Mouse (Mus musculus) ovary, postnatal 36 days (tissue): ENCODE results near the gene Syn3.

Experiments used
- DNase-seq: peaks from one replicate; pipeline ENCODE4 v3.0.0; 2022; ENCODE audit warnings: low spot score, mixed read lengths

Syn3 gene

GRCm38 (mm10) chr10:86098363-86098762 lies 400.3 kb downstream of the Syn3 start:
- DNase-seq: no peak

- DNase-seq: no peak
Measured at GRCm38 (mm10) chr10:86093109-86094035, 405.3 kb downstream of the Syn3 start.

GRCm38 (mm10) chr10:86091919-86092318 lies 406.8 kb downstream of the Syn3 start:
- no peak for DNase-seq

GRCm38 (mm10) chr10:86079921-86080320 lies 418.8 kb downstream of the Syn3 start:
- no peak for DNase-seq

GRCm38 (mm10) chr10:86078761-86079160 lies 419.9 kb downstream of the Syn3 start:
- no peak for DNase-seq

- no peak for DNase-seq
Measured at GRCm38 (mm10) chr10:86077272-86077671, 421.4 kb downstream of the Syn3 start.

GRCm38 (mm10) chr10:86074971-86075711 lies 423.6 kb downstream of the Syn3 start:
- DNase-seq: no peak

- no peak for DNase-seq
Measured at GRCm38 (mm10) chr10:86074134-86074533, 424.6 kb downstream of the Syn3 start.

- no peak for DNase-seq
Measured at GRCm38 (mm10) chr10:86070751-86071150, 427.9 kb downstream of the Syn3 start.

- no peak for DNase-seq
Measured at GRCm38 (mm10) chr10:86069341-86069740, 429.4 kb downstream of the Syn3 start.

- no peak for DNase-seq
Measured at GRCm38 (mm10) chr10:86067911-86068310, 430.8 kb downstream of the Syn3 start.

GRCm38 (mm10) chr10:86066651-86067050 lies 432.0 kb downstream of the Syn3 start:
- no peak for DNase-seq

- no peak for DNase-seq
Measured at GRCm38 (mm10) chr10:86065661-86066060, 433.0 kb downstream of the Syn3 start.

- DNase-seq: peak; percentile 61
Measured at GRCm38 (mm10) chr10:86064937-86065336, 433.8 kb downstream of the Syn3 start.

GRCm38 (mm10) chr10:86063018-86063384 lies 435.7 kb downstream of the Syn3 start:
- no peak for DNase-seq

GRCm38 (mm10) chr10:86062261-86063017 lies 436.3 kb downstream of the Syn3 start:
- DNase-seq: no peak

- DNase-seq: no peak
Measured at GRCm38 (mm10) chr10:86060267-86060666, 438.4 kb downstream of the Syn3 start.

- no peak for DNase-seq
Measured at GRCm38 (mm10) chr10:86057712-86058111, 441.0 kb downstream of the Syn3 start.

GRCm38 (mm10) chr10:86057286-86057685 lies 441.4 kb downstream of the Syn3 start:
- DNase-seq: no peak

- no peak for DNase-seq
Measured at GRCm38 (mm10) chr10:86056297-86056903, 442.3 kb downstream of the Syn3 start.

- no peak for DNase-seq
Measured at GRCm38 (mm10) chr10:86052818-86053522, 445.7 kb downstream of the Syn3 start.
